Mouse (Mus musculus) midbrain, embryonic 11.5 days (tissue): ENCODE measurements around the gene Ankrd42. TPM values are rescaled to one million over a fixed set of nuclear protein-coding genes. Genes with fewer than 3 reads are reported as not detected.

ENCODE experiments used
- ATAC-seq: fragments of 200-750 bp; cut with Nextera tagmentation; 2 replicates; pipeline ENCODE4 v1.8.0; 2017; ENCODE audit warnings: moderate TSS enrichment, moderate library complexity; ENCODE audit not compliant: low FRiP score
- DNase-seq: peaks from one replicate; pipeline ENCODE4 v3.0.0; 2015; ENCODE audit warnings: low spot score; ENCODE audit errors: missing footprints
- H3K27ac ChIP-seq: fragments of 300-500 bp; sonication (generic); 2 replicates; pipeline ENCODE4 v1.5.1; 2014; ENCODE audit warnings: low read depth, low read length
- H3K27me3 ChIP-seq: fragments of 300-500 bp; sonication (generic); 2 replicates; pipeline ENCODE4 v1.6.1; 2014; ENCODE audit warnings: mild to moderate bottlenecking, low read length, moderate library complexity, mixed read lengths; ENCODE audit not compliant: control insufficient read depth, insufficient read depth
- H3K36me3 ChIP-seq: fragments of 300-500 bp; sonication (generic); 2 replicates; pipeline ENCODE4 v1.6.1; 2014; ENCODE audit warnings: mild to moderate bottlenecking, low read length, moderate library complexity, mixed read lengths; ENCODE audit not compliant: control insufficient read depth, insufficient read depth
- H3K4me1 ChIP-seq: fragments of 300-500 bp; sonication (generic); 2 replicates; pipeline ENCODE4 v1.6.1; 2014; ENCODE audit warnings: low read length; ENCODE audit not compliant: control insufficient read depth, insufficient read depth
- H3K4me2 ChIP-seq: fragments of 300-500 bp; sonication (generic); 2 replicates; pipeline ENCODE4 v1.6.1; 2014; ENCODE audit warnings: mild to moderate bottlenecking, moderate library complexity
- H3K4me3 ChIP-seq: fragments of 300-500 bp; sonication (generic); 2 replicates; pipeline ENCODE4 v1.5.1; 2014; ENCODE audit warnings: low read depth, low read length
- H3K9ac ChIP-seq: fragments of 300-500 bp; sonication (generic); 2 replicates; pipeline ENCODE4 v1.6.1; 2014; ENCODE audit warnings: low read length
- H3K9me3 ChIP-seq: fragments of 300-500 bp; sonication (generic); 2 replicates; pipeline ENCODE4 v1.6.1; 2016; ENCODE audit warnings: low read length; ENCODE audit not compliant: control insufficient read depth
- WGBS: fragments of 180-500 bp; shearing (Covaris S2); extraction: QIAGEN DNeasy Blood & Tissue Kit; methylation state at CpG from one replicate; pipeline ENCODE4 v1.1.7; 2014; 5-methylcytosine and 5-hydroxymethylcytosine counted together
- polyA plus RNA-seq: library from polyadenylated mRNA; unstranded; fragments of >200 nt; fragmentation: Nextera tagmentation; extraction: Ambion mirVana; gene quantifications from 2 replicates; pipeline ENCODE4 v1.2.1, GENCODE M21; 2014

The Ankrd42 gene
- polyA plus RNA-seq, 1 experiment from 2014 or later: 6.4 TPM

GRCm38 (mm10) chr7:92550248-92550989, 86.5 kb downstream of the Ankrd42 start:
- WGBS: 92% methylated on average over 6 of the region's 6 CpGs
- no peak overlapping the region for H3K27ac ChIP-seq
- H3K9me3 ChIP-seq: no peaks in the 10 kb centered on the region
- DNase-seq (no peak), ATAC-seq (peak; percentile 62; the same call in 1 of the 2 replicates)
- H3K36me3 ChIP-seq: no peaks in the 10 kb centered on the region
- H3K4me3 ChIP-seq: no peak overlapping the region
- H3K4me1 ChIP-seq: no peaks in the 10 kb centered on the region
- H3K4me2 ChIP-seq: no peak overlapping the region
- H3K27me3 ChIP-seq: no peaks in the 10 kb centered on the region
- H3K9ac ChIP-seq: no peak overlapping the region

GRCm38 (mm10) chr7:92546763-92547162, 90.2 kb downstream of the Ankrd42 start:
- ATAC-seq: no peak
- Histone ChIP-seq H3K9ac (no peak overlapping the region), H3K9me3 (no peaks in the 10 kb centered on the region), H3K27me3 (no peaks in the 10 kb centered on the region), H3K4me3 (no peak overlapping the region), H3K4me1 (no peaks in the 10 kb centered on the region), H3K4me2 (no peak overlapping the region), H3K27ac (no peak overlapping the region), H3K36me3 (no peaks in the 10 kb centered on the region)
- WGBS: 67% methylated on average over 2 of the region's 2 CpGs
- no peak for DNase-seq

- no peak overlapping the region for H3K4me2 ChIP-seq
- ATAC-seq (peak; percentile 72; the same call in 1 of the 2 replicates), DNase-seq (no peak)
- no peaks in the 10 kb centered on the region for H3K36me3 ChIP-seq
- H3K9me3 ChIP-seq: no peaks in the 10 kb centered on the region
- no peak overlapping the region for H3K4me3 ChIP-seq
- no peak overlapping the region for H3K9ac ChIP-seq
- 68% methylated on average over 6 of the region's 6 CpGs for WGBS
- no peaks in the 10 kb centered on the region for H3K27me3 ChIP-seq
- H3K27ac ChIP-seq: peak overlapping the region; percentile 35; the same call in 1 of the 2 replicates
- no peaks in the 10 kb centered on the region for H3K4me1 ChIP-seq
Measured at GRCm38 (mm10) chr7:92532351-92533036, 104.4 kb downstream of the Ankrd42 start.

Other genes with a start within 250 kb of the Ankrd42 start
- gene Ccdc90b, start 76.0 kb downstream of the Ankrd42 start, polyA plus RNA-seq: 87.1 and 93.5 TPM in 2 replicates
- 19.1 and 21.2 TPM in 2 replicates for gene Pcf11, start 32.8 kb upstream of the Ankrd42 start, polyA plus RNA-seq
- 19.4 and 20.0 TPM in 2 replicates for gene Rab30, start 104.5 kb upstream of the Ankrd42 start, polyA plus RNA-seq
- 24.8 and 28.4 TPM in 2 replicates for gene Ddias, start 237.1 kb upstream of the Ankrd42 start, polyA plus RNA-seq
- 19.4 and 19.6 TPM in 2 replicates for gene Prcp, start 237.3 kb upstream of the Ankrd42 start, polyA plus RNA-seq